In the genomic region with DNA sequence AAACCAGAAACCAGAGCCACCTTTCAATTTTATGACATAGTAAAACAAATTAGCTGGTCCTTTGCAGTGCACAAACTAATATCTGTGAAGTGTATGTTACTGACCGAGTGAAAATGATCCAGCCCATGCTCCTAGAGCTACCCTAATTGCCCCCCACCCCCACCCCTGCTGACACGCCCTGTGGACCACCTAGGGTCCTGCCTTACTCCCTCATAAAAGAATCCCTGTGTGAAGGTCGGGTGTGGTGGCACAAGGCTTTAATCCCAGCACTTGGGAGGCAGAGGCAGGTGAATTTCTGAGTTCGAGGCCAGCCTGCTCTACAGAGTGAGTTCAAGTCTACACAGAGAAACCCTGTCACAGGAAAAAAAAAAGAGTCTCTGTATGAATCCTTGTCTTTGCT, we compare ENCODE assay signal across 8 mouse cellular contexts. TPM values are rescaled to one million over a fixed set of nuclear protein-coding genes. Genes with fewer than 3 reads are reported as not detected.
A peak's percentile ranks its signal among the peaks of the same experiment; 100 is the strongest.
DNase-seq lines count a peak whose midpoint lies in the region; ATAC-seq and TF ChIP-seq lines count a peak whose summit lies in the region.

No protein-coding gene starts in this region.

- H3K9ac ChIP-seq in heart, postnatal 0 days (replicated peaks; ENCODE audit: low read depth, low read length) = peak overlapping the region; percentile 99
- no peak overlapping the region for H3K9ac ChIP-seq in hindbrain, embryonic 12.5 days
- no peak overlapping the region; the same call in 1 of the 2 replicates for H3K9ac ChIP-seq in midbrain, embryonic 12.5 days (replicated peaks)

- H3K9me3 ChIP-seq in heart, postnatal 0 days (replicated peaks; ENCODE audit: control insufficient read depth, low read length) = no peaks in the 10 kb centered on the region
- no peaks in the 10 kb centered on the region for H3K9me3 ChIP-seq in hindbrain, embryonic 12.5 days (replicated peaks)
- H3K9me3 ChIP-seq in midbrain, embryonic 12.5 days = no peaks in the 10 kb centered on the region

- peak overlapping the region; percentile 97 for H3K4me3 ChIP-seq in heart, postnatal 0 days (ENCODE audit: low read depth, low read length)
- H3K4me3 ChIP-seq in hindbrain, embryonic 12.5 days = peak overlapping the region; percentile 91
- peak overlapping the region; percentile 100 for H3K4me3 ChIP-seq in midbrain, embryonic 12.5 days

- peak overlapping the region; percentile 62 for H3K4me2 ChIP-seq in heart, postnatal 0 days (ENCODE audit: low read depth, low read length)
- H3K4me2 ChIP-seq in hindbrain, embryonic 12.5 days (replicated peaks) = peak overlapping the region; percentile 63
- peak overlapping the region; percentile 66 for H3K4me2 ChIP-seq in midbrain, embryonic 12.5 days (replicated peaks)

- peaks cover 25% of the 10 kb centered on the region for H3K36me3 ChIP-seq in heart, postnatal 0 days (replicated peaks; ENCODE audit: control insufficient read depth, insufficient read depth, low read length)
- peaks cover 22% of the 10 kb centered on the region for H3K36me3 ChIP-seq in hindbrain, embryonic 12.5 days
- H3K36me3 ChIP-seq in midbrain, embryonic 12.5 days = peaks cover 30% of the 10 kb centered on the region

- ATAC-seq in heart, postnatal 0 days (ENCODE audit: insufficient read depth, low read depth) = no peak
- no peak for ATAC-seq in hindbrain, embryonic 12.5 days (ENCODE audit: low FRiP score)
- ATAC-seq in midbrain, embryonic 12.5 days (ENCODE audit: low FRiP score, low read depth) = no peak

- TF ChIP-seq CTCF in heart, postnatal 0 days (IDR thresholded peaks at IDR 0.05; ENCODE audit: low read depth) = no peak

- H3K27me3 ChIP-seq in heart, postnatal 0 days (ENCODE audit: control insufficient read depth, insufficient read depth, low read length) = no peaks in the 10 kb centered on the region
- H3K27me3 ChIP-seq in hindbrain, embryonic 12.5 days = no peaks in the 10 kb centered on the region
- H3K27me3 ChIP-seq in midbrain, embryonic 12.5 days = no peaks in the 10 kb centered on the region

- no peak for DNase-seq in heart, postnatal 0 days (ENCODE audit: low spot score)
- DNase-seq in heart, adult 8-10 months (ENCODE audit: low spot score) = no peak
- DNase-seq in R1 (ENCODE audit: low read depth, low spot score) = peak; percentile 85
- no peak for DNase-seq in ovary, postnatal 10 days (ENCODE audit: low spot score)
- no peak for DNase-seq in c-Kit-positive CD71-positive TER-119-positive erythroid progenitor cells, embryonic 14.5 days (ENCODE audit: low spot score)
- no peak for DNase-seq in MN1 (ENCODE audit: low spot score)

- no peak for TF ChIP-seq EP300 in heart, postnatal 0 days (IDR thresholded peaks at IDR 0.05; ENCODE audit: low read depth)

- peaks cover 13% of the 10 kb centered on the region for H3K4me1 ChIP-seq in heart, postnatal 0 days (ENCODE audit: control insufficient read depth, insufficient read depth)
- peaks cover 20% of the 10 kb centered on the region for H3K4me1 ChIP-seq in hindbrain, embryonic 12.5 days
- H3K4me1 ChIP-seq in midbrain, embryonic 12.5 days = peaks cover 21% of the 10 kb centered on the region

- H3K27ac ChIP-seq in heart, postnatal 0 days (ENCODE audit: low read depth) = no peak overlapping the region
- no peak overlapping the region for H3K27ac ChIP-seq in hindbrain, embryonic 12.5 days
- no peak overlapping the region for H3K27ac ChIP-seq in midbrain, embryonic 12.5 days (replicated peaks)

- 65% methylated on average over 4 of the region's 4 CpGs for WGBS in heart, postnatal 0 days
- 69% methylated on average over 4 of the region's 4 CpGs for WGBS in hindbrain, embryonic 12.5 days
- 78% methylated on average over 4 of the region's 4 CpGs for WGBS in midbrain, embryonic 12.5 days

RNA-seq across cellular contexts. Expression of gene Gid8, which starts 1.6 kb away (rescaled TPM):
- total RNA-seq in heart, postnatal 0 days (2014; rRNA removed; ENCODE audit: low replicate concordance) = 26.7 and 29.8 TPM in 2 replicates
- 51.9 and 52.6 TPM in 2 replicates for polyA plus RNA-seq in heart, postnatal 0 days (2015; fragmentation: Nextera tagmentation; extraction: Ambion mirVana)
- 10 to 100 TPM; 57.6 to 66.1 (median 59.5) TPM for total RNA-seq in heart, adult 8-10 months (2022)
- 54.8 and 57.3 TPM in 2 replicates for polyA plus RNA-seq in hindbrain, embryonic 12.5 days (2016; fragmentation: Nextera tagmentation; extraction: Ambion mirVana)
- 54.6 and 59.2 TPM in 2 replicates for polyA plus RNA-seq in midbrain, embryonic 12.5 days (2016; fragmentation: Nextera tagmentation; extraction: Ambion mirVana)

RNA-seq across cellular contexts. Expression of gene Dido1, which starts 1.7 kb away (rescaled TPM):
- total RNA-seq in heart, postnatal 0 days (2014; rRNA removed; ENCODE audit: low replicate concordance) = 22.8 and 28.3 TPM in 2 replicates
- polyA plus RNA-seq in heart, postnatal 0 days (2015; fragmentation: Nextera tagmentation; extraction: Ambion mirVana) = 9.9 and 12.2 TPM in 2 replicates
- total RNA-seq in heart, adult 8-10 months (2022) = 10 to 100 TPM; 25.2 to 35.9 (median 31.1) TPM
- 37.2 and 42.1 TPM in 2 replicates for polyA plus RNA-seq in hindbrain, embryonic 12.5 days (2016; fragmentation: Nextera tagmentation; extraction: Ambion mirVana)
- polyA plus RNA-seq in midbrain, embryonic 12.5 days (2016; fragmentation: Nextera tagmentation; extraction: Ambion mirVana) = 41.4 and 43.6 TPM in 2 replicates

RNA-seq across cellular contexts. Expression of gene Slc17a9, which starts 13.5 kb away (rescaled TPM):
- total RNA-seq in heart, postnatal 0 days (2014; rRNA removed; ENCODE audit: low replicate concordance) = 1.5 TPM in 1 of 2 replicates, not detected in the other
- polyA plus RNA-seq in heart, postnatal 0 days (2015; fragmentation: Nextera tagmentation; extraction: Ambion mirVana) = 0.44 and 0.60 TPM in 2 replicates
- total RNA-seq in heart, adult 8-10 months (2022) = under 1 TPM; 0.30 to 0.75 (median 0.40) TPM
- 0.53 and 0.80 TPM in 2 replicates for polyA plus RNA-seq in hindbrain, embryonic 12.5 days (2016; fragmentation: Nextera tagmentation; extraction: Ambion mirVana)
- polyA plus RNA-seq in midbrain, embryonic 12.5 days (2016; fragmentation: Nextera tagmentation; extraction: Ambion mirVana) = 0.17 and 0.22 TPM in 2 replicates
